Mouse (Mus musculus) lung, adult 18-20 months (tissue): ENCODE data around the gene Tsc1.

Experiments
- DNase-seq, 2 experiments: peaks; one replicate each; pipeline ENCODE4 v3.0.0; 2022; ENCODE audit warnings: mixed read lengths in 2 of 2

The Tsc1 gene

GRCm38 (mm10) chr2:28616358-28616757 is 24.7 kb upstream of the Tsc1 start:
- no peak for DNase-seq

GRCm38 (mm10) chr2:28616874-28617273 is 24.2 kb upstream of the Tsc1 start:
- no peak for DNase-seq

DNA sequence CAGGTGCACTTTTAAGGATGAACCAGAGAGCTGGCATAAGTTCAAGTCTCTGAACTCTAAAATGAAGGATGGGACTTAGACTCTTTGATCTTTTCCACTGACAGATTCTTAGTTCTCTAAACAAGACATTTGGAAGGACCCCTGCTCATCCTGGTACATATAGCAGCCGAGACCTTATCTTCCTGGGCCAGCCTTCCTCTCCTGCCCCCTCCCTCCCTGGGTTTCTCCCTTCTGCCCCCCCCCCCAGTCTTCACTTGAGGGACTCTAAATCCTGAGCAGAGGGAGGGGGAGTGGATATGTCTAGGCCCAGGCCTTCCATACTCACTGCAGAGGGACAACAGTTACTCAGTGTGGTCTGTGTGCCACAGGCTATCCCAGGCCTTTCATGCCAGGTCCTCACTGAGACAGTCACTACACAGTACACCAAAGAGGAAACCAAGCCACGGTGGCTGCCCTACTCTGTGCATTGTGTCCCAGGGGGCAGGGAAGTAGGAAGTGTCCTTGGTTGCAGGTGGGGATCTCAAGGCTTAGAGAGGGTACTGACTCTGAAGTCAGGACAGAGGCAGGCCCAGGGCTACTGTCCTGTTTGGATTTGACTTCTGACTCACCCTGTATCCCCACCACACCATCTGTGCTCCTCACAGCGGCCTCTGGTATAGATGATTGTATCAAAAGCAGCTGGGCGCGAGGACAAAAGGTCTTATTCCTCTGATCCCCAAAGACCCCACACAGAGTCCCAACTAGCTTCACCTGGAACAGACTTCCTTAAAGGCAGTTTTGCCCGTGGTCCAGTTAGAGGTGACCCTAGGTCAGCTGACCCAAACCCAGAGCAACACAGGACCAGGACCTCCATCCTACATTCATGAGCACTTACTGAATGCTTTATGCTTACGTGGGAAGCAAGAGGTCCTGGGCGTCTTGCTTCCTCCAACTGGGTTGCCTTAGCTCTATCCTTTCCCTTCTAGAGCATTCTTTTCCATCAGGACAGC is 23.2 kb upstream of the Tsc1 start:
- DNase-seq: no peak

- no peak for DNase-seq
Measured at GRCm38 (mm10) chr2:28618777-28619336, 22.2 kb upstream of the Tsc1 start.

DNA sequence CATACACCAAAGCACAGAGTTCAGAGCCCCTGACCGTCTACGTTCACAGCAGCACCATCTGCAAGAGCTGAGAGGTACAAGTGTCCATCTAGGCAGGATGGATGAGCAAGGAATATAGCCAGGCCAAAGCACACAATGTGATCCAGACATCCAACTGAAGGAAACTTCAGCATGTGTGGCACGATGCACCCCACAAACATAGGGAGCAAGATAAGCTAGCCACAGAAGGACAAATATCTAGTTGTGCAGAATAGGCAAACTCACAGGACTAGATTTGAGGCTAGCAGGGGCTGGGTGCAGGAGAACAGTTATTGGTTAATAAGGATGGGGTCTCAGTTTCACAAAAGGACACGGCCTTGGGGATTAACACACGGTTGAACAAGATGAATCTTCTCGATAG is 21.7 kb upstream of the Tsc1 start:
- no peak for DNase-seq

DNA sequence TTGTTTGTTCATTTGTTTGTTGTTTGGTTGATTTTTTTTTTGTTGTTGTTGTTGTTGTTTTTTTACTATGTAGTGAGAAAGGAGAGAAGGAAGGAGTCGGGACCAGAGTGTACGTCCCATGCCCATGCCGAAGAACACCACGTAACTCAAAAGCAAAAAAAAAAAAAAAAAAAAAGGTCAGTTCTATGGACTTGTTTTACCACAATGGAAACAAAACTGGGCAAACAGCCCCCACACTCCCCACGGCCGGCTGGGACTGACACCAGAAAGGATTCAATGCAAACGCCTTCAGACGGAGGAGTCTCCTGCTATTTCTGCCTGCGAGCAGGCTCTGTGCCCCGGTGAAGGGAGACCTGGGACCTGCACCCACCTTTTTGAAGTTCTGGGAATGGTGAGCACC is 20.5 kb upstream of the Tsc1 start:
- no peak for DNase-seq

- DNase-seq: no peak
Measured at GRCm38 (mm10) chr2:28621111-28621510, 19.9 kb upstream of the Tsc1 start.

GRCm38 (mm10) chr2:28621664-28622171 is 19.3 kb upstream of the Tsc1 start, which contains the start of gene Gfi1b:
Gene Gfi1b (minus strand): TSS chr2:28621982.
- peak in 1 of 2 experiments; percentile 19 for DNase-seq

DNA sequence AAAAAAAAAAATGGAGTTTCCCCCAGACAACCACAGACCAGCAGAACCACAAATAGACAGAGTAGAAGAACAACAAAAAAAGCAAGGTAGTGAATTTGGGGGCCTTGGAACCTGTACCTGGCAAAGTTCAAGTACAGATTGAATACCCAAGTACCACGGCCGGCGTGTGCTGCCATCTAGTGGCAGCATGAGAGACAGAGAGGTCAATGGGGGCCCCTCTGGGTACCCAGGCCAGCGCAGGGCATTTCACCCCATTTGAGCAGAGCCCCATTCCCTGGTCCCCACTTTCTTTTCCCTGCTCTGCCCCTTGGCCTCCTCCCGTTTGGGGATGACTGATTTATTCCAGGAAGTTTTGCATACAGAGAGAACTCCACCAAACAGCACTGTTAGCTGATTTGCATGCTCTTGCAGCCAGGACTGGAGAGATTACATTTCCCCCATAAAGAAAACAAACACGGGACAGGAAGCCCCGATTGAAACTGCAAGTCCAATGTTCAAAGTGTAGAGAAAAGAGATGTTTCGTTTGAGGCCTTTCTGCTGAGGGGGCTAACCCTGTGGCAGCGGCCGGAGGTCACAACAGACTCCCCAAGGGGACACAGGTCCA is 18.4 kb upstream of the Tsc1 start:
- peak; percentile 24 to 29 for DNase-seq

- no peak for DNase-seq
Measured at GRCm38 (mm10) chr2:28624870-28625269, 16.2 kb upstream of the Tsc1 start.

DNA sequence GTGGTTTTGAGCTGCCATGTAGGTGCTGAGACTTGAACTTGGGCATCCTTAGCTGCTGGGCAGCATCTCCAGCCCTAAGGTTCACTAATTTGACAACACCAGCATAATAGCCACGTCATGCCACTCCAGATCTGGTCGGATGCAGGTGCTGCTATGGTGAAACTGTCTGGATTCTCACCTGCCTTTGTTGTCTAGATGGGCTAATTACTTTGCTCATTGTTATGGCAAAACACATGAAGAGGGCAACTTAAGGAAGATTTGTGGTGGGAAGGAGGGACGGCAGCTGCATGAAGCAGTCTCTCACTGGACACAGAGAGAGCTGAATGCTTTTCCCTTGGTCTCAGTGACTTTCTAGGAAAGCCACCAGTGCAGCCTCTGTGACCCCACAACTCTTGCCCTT is 15.0 kb upstream of the Tsc1 start:
- DNase-seq: no peak

DNA sequence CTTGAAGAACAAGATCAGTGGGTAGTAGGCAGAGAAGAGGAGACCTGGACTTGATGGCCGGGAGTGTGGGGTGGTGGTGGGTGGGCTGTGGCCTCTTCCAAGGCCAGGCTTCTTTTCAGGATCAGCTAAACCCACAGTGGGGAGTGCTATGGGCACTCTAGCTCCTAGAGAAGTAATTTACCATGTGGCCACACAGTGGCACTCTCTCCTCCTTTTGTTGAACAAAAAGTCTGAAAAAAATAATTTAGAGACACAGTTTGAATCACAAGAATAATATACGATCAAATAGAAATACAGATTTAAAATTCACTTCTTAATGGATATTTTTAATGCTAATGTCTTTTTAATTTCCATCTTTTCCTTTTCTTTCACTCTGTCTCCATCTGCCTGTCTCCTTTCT is 13.0 kb upstream of the Tsc1 start:
- no peak for DNase-seq

DNA sequence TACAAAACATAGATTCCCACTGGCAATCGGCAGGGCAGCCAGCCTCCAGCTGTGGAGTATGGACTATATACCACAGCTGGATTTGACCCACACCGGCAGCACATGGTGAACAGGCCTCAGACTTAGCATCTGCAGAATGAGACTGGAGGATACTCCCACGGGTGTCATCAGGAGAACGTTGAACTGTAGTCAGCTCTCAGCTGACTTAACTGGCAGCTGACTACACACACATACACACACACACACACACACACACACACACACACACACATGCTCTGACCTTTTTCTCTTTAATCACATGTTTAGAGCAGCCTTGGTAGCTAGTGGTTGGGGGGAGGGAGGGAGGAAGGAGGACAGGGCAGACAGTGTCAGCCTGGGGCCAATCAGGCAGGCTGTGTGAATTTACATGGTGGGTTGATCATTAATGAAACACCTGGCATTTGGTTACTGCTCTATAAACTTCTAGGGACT is 11.1 kb upstream of the Tsc1 start:
- no peak for DNase-seq

DNA sequence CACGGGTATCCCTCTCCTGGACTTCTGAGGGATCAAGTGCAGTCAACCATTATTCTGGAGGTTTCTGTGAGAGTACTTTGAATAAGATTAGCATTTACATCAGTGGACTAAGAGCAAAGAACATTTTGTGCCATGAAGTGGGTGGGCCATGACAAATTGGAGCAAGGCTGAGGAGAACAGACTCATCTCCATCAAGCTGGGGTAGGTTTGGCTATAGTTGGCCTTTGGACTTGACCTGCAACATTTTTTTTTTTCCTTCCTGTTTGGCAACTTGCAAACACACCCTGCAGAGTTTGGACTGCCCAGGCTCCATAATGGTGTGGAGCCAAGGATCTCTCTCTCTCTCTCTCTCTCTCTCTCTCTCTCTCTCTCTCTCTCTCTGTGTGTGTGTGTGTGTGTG is 8.4 kb upstream of the Tsc1 start:
- no peak for DNase-seq

DNA sequence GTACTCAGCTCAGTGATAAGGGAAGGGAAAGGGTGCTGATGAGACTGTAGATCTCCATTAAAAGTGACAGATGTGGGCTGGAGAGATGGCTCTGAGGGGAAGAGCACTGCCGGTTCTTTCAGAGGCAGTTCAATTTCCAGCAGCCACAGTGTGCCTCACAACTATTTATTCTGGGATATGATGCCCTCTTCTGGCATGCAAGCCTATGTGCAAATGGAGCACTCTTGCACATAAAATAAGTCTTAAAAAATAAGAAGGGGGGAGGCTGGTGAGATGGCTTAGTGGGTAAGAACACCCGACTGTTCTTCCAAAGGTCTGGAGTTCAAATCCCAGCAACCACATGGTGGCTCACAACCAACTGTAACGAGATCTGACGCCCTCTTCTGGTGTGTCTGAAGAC is 7.9 kb upstream of the Tsc1 start:
- no peak for DNase-seq

DNA sequence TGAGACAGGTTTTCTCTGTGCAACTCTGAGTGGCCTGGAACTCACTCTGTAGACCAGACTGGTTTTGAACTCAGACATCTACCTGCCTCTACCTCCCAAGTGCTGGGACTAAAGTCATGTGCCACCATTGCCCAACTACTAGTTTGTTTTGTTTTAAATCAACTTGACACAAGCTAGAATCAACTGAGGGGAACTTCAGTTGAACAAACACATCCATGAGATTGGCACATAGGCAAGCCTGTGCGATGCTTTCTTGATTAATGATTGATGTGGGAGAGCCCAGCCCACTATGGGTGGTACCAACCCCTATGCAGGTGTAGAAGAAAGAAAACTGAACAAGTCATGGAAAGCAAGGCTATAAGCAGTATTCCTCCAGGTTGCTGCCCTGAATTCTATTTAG is 5.8 kb upstream of the Tsc1 start:
- no peak for DNase-seq

DNA sequence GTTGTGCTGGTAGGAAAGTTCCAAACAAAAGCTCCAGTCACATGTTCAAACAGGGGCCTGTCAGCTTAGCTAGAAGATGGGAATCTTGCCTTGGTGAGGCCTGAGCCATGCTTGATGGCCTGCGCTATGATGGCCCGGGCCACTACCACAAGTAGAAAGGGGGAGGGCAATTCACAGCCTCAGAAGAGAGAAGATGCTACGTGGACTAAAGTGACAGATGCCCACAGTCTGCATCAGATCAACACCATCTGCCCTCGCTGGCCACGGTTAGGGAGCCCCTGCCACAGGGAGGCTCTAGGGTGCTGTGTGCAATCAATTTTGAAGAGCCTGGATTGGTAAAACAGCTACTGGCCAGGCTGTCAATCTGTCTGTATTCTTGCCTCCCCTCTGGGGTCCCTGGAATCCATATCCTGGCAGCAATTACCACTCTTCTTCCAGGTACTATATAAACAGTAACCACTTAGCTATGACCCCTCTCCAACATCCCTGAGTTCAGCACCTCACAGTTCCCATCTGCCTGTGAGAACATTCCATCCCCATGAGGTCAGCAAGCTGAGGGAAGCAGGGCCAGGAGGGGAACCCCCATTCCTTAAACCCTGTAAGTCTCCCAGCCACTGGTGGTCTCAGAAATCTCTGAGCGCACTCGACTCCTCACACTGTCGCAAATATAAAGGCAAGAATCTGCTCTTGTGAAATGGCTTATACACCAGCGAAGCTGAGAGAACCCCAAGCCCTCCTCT is 3.8 kb upstream of the Tsc1 start:
- DNase-seq: no peak

DNA sequence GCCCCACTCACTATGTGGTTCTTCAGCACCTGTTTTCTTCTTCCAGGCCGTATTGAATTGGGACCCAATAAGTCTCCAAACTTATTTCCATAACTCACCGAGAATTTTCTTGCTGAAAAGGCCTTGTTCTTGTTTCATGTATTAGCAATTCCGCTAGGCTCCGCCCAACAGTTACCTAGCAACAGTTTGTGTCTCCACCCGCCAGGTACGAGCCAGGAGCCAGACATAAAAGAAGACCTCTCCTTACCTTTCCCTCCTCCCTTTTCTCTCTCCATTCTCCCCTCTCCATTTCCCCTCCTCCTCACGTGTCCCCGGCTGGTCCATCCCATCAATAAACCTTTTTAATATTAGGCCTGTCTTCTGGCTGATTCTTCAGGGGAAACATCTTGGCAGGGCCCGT is 2.7 kb upstream of the Tsc1 start:
- peak; percentile 42 to 65 for DNase-seq

DNA sequence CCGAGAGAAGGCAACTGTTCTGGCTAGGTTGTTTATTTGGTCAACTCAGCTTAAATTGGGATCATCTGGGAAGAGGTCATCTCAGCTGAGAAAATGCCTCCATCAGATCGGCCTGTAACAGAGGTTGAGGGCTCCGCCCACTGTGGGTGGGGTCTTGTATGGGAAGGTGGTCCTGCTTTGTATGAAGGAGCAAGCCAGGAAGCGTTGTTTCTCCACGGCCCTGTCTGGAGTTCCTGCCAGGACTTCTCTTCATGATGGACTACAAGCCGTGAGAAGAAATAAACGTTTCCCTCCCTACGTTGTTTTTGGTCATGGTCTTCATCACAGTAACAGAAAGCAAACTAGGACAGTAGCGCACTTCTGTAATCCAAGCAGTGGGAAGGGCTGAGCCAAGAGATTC is 2.1 kb upstream of the Tsc1 start:
- DNase-seq: peak; percentile 40 to 57

GRCm38 (mm10) chr2:28639794-28640193 is 1.2 kb upstream of the Tsc1 start:
- DNase-seq: peak in 1 of 2 experiments; percentile 22

DNA sequence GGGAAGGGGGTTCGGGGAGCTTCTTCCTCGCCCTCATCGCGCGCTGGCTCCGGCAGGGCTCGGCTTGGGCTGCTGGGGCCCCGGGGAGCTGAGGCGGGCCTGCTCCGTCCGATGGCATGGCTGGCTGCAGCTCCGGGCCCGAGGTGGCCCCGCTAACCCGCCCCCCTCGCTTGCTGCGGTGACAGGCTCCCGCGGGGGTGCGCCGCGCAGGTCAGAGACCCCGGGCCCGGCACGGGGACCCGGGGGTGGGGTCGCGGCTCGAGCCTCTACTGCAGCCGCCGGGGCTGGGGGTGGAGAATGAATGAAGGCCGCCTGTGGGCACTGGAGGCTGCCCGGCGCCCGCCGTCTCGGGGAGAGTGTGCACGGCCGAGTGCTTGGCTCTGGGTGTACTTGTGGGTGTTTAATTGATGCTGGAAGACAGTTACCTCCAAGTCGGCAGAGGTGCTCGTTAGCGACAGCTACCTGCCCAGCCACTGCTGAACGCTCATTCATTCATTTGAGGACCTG is 460 bp downstream of the Tsc1 start:
- no peak for DNase-seq

GRCm38 (mm10) chr2:28643081-28643480 is 2.1 kb downstream of the Tsc1 start:
- DNase-seq: no peak

DNA sequence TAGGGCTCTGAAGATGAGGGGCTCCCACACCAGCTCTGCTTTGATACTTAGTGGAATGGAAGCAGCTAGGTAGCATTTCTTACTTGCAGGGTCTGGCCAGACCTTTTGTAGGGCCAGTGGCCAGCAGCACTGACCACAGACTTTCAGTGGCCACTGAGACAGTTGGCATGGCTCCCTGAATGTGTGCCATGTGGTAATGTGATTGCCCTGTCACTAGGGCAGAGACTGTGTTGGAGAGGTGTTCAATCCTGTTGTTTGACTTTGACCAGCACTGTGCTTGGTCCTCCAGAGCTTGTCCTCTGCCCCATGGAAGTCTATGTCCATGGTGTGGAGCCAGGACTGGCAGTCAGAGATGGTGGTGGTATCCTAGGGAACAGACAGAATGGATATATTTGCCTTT is 9.5 kb downstream of the Tsc1 start:
- DNase-seq: no peak
